Mouse (Mus musculus): ENCODE measurements at regions not wholly inside any gene's neighbourhood (a gene's known extent, or its start where the extent isn't known, plus 50 kb on each side); places are given as distances from the start of the nearest gene placed in this dataset.

DNA sequence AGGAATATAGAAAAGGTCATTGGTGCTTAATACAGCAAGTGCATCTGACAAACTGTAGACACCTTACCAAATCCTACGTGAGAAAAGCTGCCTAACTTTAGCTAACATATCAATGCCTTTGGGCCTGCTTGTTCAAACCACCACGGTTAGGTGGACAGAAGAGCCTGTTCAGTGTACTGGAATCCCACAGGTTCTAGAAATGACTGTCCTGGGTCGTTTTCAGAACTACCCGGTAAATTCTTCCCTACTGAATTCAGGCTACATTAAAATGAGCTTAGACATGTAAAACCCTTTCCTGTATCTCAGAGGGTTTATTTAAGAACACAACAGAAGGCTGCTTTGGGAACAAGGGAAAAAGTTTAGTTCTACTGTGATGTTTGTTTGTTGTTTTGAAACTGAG is 59.5 kb upstream of the Rcn1 start:
- TF ChIP-seq CTCF (IDR thresholded peaks at IDR 0.05; ENCODE audit: borderline replicate concordance, insufficient read depth, low read length) = no peak
- no peak for TF ChIP-seq POLR2A (IDR thresholded peaks at IDR 0.05; ENCODE audit: low read depth, low read length)

All from embryonic fibroblast, embryonic 13.5 days (primary cell).